Mouse (Mus musculus): ENCODE measurements around the gene Zfp663.

- TF ChIP-seq GATA1 (IDR thresholded peaks at IDR 0.05; ENCODE audit: borderline replicate concordance, low read length) (no peak), FLI1 (IDR thresholded peaks at IDR 0.05; ENCODE audit: low read length) (no peak)
Observed at GRCm38 (mm10) chr2:165314197-165314596, 54.3 kb downstream of the Zfp663 start.

Data from megakaryocyte, embryonic 14.5 days (primary cell).